Mouse (Mus musculus) testis, adult 2 months (tissue): ENCODE measurements at regions not wholly inside any gene's neighbourhood (a gene's known extent, or its start where the extent isn't known, plus 50 kb on each side); places are given as distances from the start of the nearest gene placed in this dataset.

Experiments
- CTCF ChIP-seq: fragments of 200-500 bp; IDR thresholded peaks from 2 replicates; pipeline ENCODE4 v1.5.1; 2012; ENCODE audit warnings: low read depth, mild to moderate bottlenecking, inconsistent platforms, low read length, moderate library complexity; ENCODE audit not compliant: control insufficient read depth, insufficient read depth, insufficient replicate concordance
- POLR2A ChIP-seq: fragments of 200-500 bp; IDR thresholded peaks from 2 replicates; pipeline ENCODE4 v1.6.1; 2012; ENCODE audit warnings: low read depth, mild to moderate bottlenecking, inconsistent platforms, low read length, moderate library complexity; ENCODE audit not compliant: control insufficient read depth

GRCm38 (mm10) chr8:30998657-30999056 is 2429.9 kb upstream of the 5930422O12Rik start:
- no peak for TF ChIP-seq CTCF
- TF ChIP-seq POLR2A, result no peak
